Mouse (Mus musculus) lung, postnatal 0 days (tissue): Measurements from ENCODE around the gene Acsm3. TPM values are rescaled to one million over a fixed set of nuclear protein-coding genes. Genes with fewer than 3 reads are reported as not detected.
A peak's percentile ranks its signal among the peaks of the same experiment; 100 is the strongest.
"Not testable (repeated sequence)": the region's sequence is repeated elsewhere in the genome, so short reads cannot be mapped to it uniquely, and the experiment has no call there.

Experiments used
- ATAC-seq: fragments of 200-750 bp; cut with Nextera tagmentation; 2 replicates; pipeline ENCODE4 v1.8.0; 2017; ENCODE audit warnings: moderate library complexity
- DNase-seq: peaks from one replicate; pipeline ENCODE4 v3.0.0-alpha.2; 2016; ENCODE audit warnings: low spot score
- H3K27ac ChIP-seq: fragments of 300-500 bp; sonication (generic); 2 replicates; pipeline ENCODE4 v1.5.1; 2014; ENCODE audit warnings: antibody characterized with exemption, mild to moderate bottlenecking, low read length, mixed read lengths
- H3K27me3 ChIP-seq: fragments of 300-500 bp; sonication (generic); replicated peaks from 2 replicates; pipeline ENCODE4 v1.6.1; 2014; ENCODE audit warnings: low read length, mixed read lengths; ENCODE audit not compliant: insufficient read depth
- H3K36me3 ChIP-seq: fragments of 300-500 bp; sonication (generic); 2 replicates; pipeline ENCODE4 v1.6.1; 2014; ENCODE audit warnings: low read length, mixed read lengths; ENCODE audit not compliant: insufficient read depth
- H3K4me1 ChIP-seq: fragments of 300-500 bp; sonication (generic); 2 replicates; pipeline ENCODE4 v1.6.1; 2014; ENCODE audit warnings: antibody characterized with exemption, low read depth, low read length, mixed read lengths; ENCODE audit not compliant: insufficient read depth
- H3K4me2 ChIP-seq: fragments of 300-500 bp; sonication (generic); replicated peaks from 2 replicates; pipeline ENCODE4 v1.6.1; 2014; ENCODE audit warnings: low read depth, mild to moderate bottlenecking, low read length, moderate library complexity, mixed read lengths
- H3K4me3 ChIP-seq: fragments of 300-500 bp; sonication (generic); 2 replicates; pipeline ENCODE4 v1.5.1; 2014; ENCODE audit warnings: low read depth, low read length
- H3K9ac ChIP-seq: fragments of 300-500 bp; sonication (generic); replicated peaks from 2 replicates; pipeline ENCODE4 v1.6.1; 2014; ENCODE audit warnings: low read depth, mild to moderate bottlenecking
- H3K9me3 ChIP-seq: fragments of 300-500 bp; sonication (generic); 2 replicates; pipeline ENCODE4 v1.6.1; 2016; ENCODE audit warnings: low read length, mixed read lengths
- CTCF ChIP-seq: IDR thresholded peaks from 2 replicates; pipeline ENCODE4 v1.5.1; 2016; ENCODE audit warnings: antibody characterized with exemption, mild to moderate bottlenecking
- EP300 ChIP-seq: IDR thresholded peaks from 2 replicates; pipeline ENCODE4 v1.6.1; 2016; ENCODE audit warnings: antibody characterized with exemption, mild to moderate bottlenecking, control low read depth
- WGBS: fragments of 180-500 bp; shearing (Covaris S2); extraction: QIAGEN DNeasy Blood & Tissue Kit; methylation state at CpG from one replicate; pipeline ENCODE4 v1.1.7; 2014; 5-methylcytosine and 5-hydroxymethylcytosine counted together
- polyA plus RNA-seq: library from polyadenylated mRNA; unstranded; fragments of >200 nt; fragmentation: Nextera tagmentation; extraction: Ambion mirVana; gene quantifications from 2 replicates; pipeline ENCODE4 v1.2.1, GENCODE M21; 2015

The Acsm3 gene
- polyA plus RNA-seq = 0.15 TPM in 1 of 2 replicates, not detected in the other

GRCm38 (mm10) chr7:119760527-119760951, at the start of gene Acsm3:
Gene Acsm3, plus strand, starts transcription at chr7:119760923.
- no peaks in the 10 kb centered on the region for H3K36me3 ChIP-seq
- TF ChIP-seq EP300 = no peak
- H3K4me2 ChIP-seq = no peak within 1 kb of the TSS
- no peak within 1 kb of the TSS for H3K9ac ChIP-seq
- DNase-seq = no peak
- ATAC-seq = no peak
- no peaks in the 10 kb centered on the region for H3K4me1 ChIP-seq
- H3K9me3 ChIP-seq = no peaks in the 10 kb centered on the region
- no peak within 1 kb of the TSS for H3K4me3 ChIP-seq
- 30% methylated on average over 11 of the region's 11 CpGs for WGBS
- no peak within 1 kb of the TSS for H3K27ac ChIP-seq
- no peaks in the 10 kb centered on the region for H3K27me3 ChIP-seq

DNA sequence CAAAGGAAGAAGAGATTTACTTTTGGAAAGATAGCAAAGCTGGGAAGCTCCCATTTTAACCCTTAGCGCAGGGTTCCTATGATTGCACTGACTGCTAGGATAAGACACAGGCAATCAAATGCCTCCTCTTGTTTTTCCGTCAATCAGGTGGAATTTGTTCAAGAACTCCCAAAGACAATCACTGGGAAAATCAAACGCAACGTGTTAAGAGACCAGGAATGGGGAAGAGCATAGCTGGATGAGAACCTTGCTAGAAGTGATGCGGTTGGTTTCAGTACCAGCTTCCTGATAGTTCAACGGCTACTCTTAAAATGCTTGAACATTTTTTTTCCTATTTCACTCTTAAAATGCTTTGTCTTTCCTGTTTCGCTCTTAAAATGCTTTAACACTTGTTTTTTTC, 46.6 kb upstream of the Acsm3 start:
- Histone ChIP-seq H3K4me1 (no peaks in the 10 kb centered on the region), H3K27ac (no peak overlapping the region), H3K9me3 (no peaks in the 10 kb centered on the region), H3K4me2 (no peak overlapping the region), H3K9ac (no peak overlapping the region), H3K27me3 (no peaks in the 10 kb centered on the region), H3K36me3 (peaks cover 19% of the 10 kb centered on the region; the same call in 1 of the 2 replicates), H3K4me3 (no peak overlapping the region)
- ATAC-seq = no peak
- 89% methylated on average over 7 of the region's 7 CpGs for WGBS
- TF ChIP-seq CTCF (no peak), EP300 (no peak)
- DNase-seq = no peak

- Histone ChIP-seq H3K9me3 (no peaks in the 10 kb centered on the region), H3K4me2 (peak within 1 kb of the TSS; percentile 86), H3K27ac (peak within 1 kb of the TSS; percentile 69; the same call in 1 of the 2 replicates), H3K4me1 (peaks cover 5% of the 10 kb centered on the region; the same call in 1 of the 2 replicates), H3K9ac (peak within 1 kb of the TSS; percentile 86), H3K4me3 (peak within 1 kb of the TSS; percentile 87), H3K36me3 (peaks cover 18% of the 10 kb centered on the region; the same call in 1 of the 2 replicates), H3K27me3 (no peaks in the 10 kb centered on the region)
- ATAC-seq = peak; percentile 98
- DNase-seq = peak; percentile 94
- TF ChIP-seq CTCF (peak; percentile 84), EP300 (no peak)
- 2% methylated on average over 59 of the region's 60 CpGs for WGBS
These were observed 40.3 kb upstream of the Acsm3 start, which contains the start of gene Thumpd1 for GRCm38 (mm10) chr7:119720253-119720946. Gene Thumpd1, minus strand, starts transcription at chr7:119720798.

DNA sequence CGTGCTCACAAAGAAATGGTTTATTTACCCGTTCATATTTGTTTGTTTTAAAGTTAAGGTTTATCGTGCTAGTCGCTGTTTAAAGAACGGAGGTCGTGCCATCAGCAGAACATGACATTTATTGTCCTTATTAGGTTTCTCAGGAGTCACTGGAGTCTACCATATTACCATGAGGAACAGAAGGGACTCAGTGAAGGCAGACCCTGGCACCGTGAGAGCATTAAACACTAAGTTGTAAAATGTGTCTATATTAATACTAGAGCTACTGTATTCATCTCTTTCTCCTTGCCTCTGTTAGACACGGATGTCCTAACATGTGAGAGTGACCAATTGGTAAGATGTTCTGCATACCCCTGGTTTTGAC, 39.8 kb upstream of the Acsm3 start:
- Histone ChIP-seq H3K27ac (no peak overlapping the region), H3K27me3 (no peaks in the 10 kb centered on the region), H3K9ac (peak overlapping the region; percentile 86), H3K4me1 (peaks cover 5% of the 10 kb centered on the region; the same call in 1 of the 2 replicates), H3K4me2 (peak overlapping the region; percentile 86), H3K9me3 (no peaks in the 10 kb centered on the region), H3K4me3 (peak overlapping the region; percentile 87), H3K36me3 (peaks cover 14% of the 10 kb centered on the region; the same call in 1 of the 2 replicates)
- DNase-seq = no peak
- TF ChIP-seq CTCF = no peak
- peak; percentile 29 for ATAC-seq
- 11% methylated on average over 8 of the region's 8 CpGs for whole genome bisulfite sequencing

GRCm38 (mm10) chr7:119727621-119728020, 33.1 kb upstream of the Acsm3 start:
- Histone ChIP-seq H3K36me3 (no peaks in the 10 kb centered on the region), H3K27ac (no peak overlapping the region), H3K9me3 (no peaks in the 10 kb centered on the region), H3K4me1 (no peaks in the 10 kb centered on the region), H3K9ac (no peak overlapping the region), H3K4me2 (no peak overlapping the region), H3K27me3 (no peaks in the 10 kb centered on the region), H3K4me3 (no peak overlapping the region)
- DNase-seq = no peak
- 83% methylated on average over 2 of the region's 2 CpGs for WGBS
- no peak for TF ChIP-seq CTCF
- TF ChIP-seq EP300 = no peak
- no peak for ATAC-seq

- not testable (repeated sequence) for H3K4me3 ChIP-seq, H3K9ac ChIP-seq, H3K4me2 ChIP-seq, DNase-seq, H3K36me3 ChIP-seq, ATAC-seq, H3K9me3 ChIP-seq, H3K27ac ChIP-seq, H3K4me1 ChIP-seq, H3K27me3 ChIP-seq
- WGBS = 81% methylated on average over 4 of the region's 4 CpGs
- peak; percentile 39 for TF ChIP-seq CTCF
These were observed 29.5 kb upstream of the Acsm3 start for GRCm38 (mm10) chr7:119731262-119731661.
